Comparison of ENCODE assay signal across 23 mouse cellular contexts in the genomic region with DNA sequence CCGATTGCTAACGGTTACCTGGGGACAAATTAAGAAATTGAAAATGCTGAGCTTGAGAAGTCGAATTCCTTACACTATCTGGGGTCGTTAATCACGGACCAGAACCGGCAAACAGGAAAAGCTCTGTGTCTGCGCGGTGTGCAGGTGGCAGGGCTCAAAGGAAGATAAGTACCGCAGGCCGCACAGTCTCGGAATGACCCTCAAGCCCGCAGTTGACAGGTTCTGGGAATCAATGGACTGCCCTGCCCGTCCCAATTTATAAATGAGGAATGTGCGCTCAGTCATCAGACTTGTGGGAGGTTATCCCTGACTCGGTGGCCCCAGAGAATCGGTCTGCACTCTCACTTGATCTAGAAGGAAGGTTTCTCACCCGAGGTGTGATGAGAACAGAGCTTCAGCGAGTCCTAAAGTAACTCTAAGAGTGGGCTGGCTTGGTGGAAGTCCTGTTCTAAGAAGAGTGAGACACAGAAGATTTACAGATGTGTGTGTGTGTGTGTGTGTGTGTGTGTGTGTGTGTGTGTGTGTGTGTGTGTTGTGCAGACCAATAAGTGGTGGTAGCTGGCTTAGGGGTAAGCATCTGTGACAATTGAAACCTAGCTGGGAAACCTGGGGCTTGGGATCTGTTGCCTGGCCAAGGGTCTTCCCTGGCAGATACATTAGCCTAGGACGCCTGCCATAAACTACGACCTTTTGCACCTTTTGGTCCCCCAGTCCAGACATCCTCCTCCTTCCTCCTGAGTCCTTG. TPM values are rescaled to one million over a fixed set of nuclear protein-coding genes. Genes with fewer than 3 reads are reported as not detected.
DNase-seq lines count a peak whose midpoint lies in the region; ATAC-seq and TF ChIP-seq lines count a peak whose summit lies in the region.
"Had no signal": no experiment of that assay in that cellular context is flagged by ENCODE, and none has a peak within 500 bp of the region (broad histone marks: within the 10 kb centered on the region; RNA-seq: fewer than 3 reads in every experiment).

No protein-coding gene starts in this region.

- intact Hi-C loops in left cerebral cortex, adult 2 months (cut with DNase I), result no loop called here

- no peaks in the 10 kb centered on the region for H3K36me3 ChIP-seq in forebrain, embryonic 11.5 days (ENCODE audit: control insufficient read depth, insufficient read depth, low read length)
- no peaks in the 10 kb centered on the region for H3K36me3 ChIP-seq in forebrain, embryonic 16.5 days (ENCODE audit: control insufficient read depth, insufficient read depth)
- H3K36me3 ChIP-seq in midbrain, embryonic 11.5 days (ENCODE audit: control insufficient read depth, insufficient read depth, low read length), result no peaks in the 10 kb centered on the region
- H3K36me3 ChIP-seq in midbrain, embryonic 15.5 days (replicated peaks), result no peaks in the 10 kb centered on the region
- no peaks in the 10 kb centered on the region for H3K36me3 ChIP-seq in embryonic facial prominence, embryonic 15.5 days
- H3K36me3 ChIP-seq: heart, embryonic 15.5 days; kidney, embryonic 15.5 days; midbrain, embryonic 12.5 days; stomach, embryonic 15.5 days had no signal

- no peaks in the 10 kb centered on the region for H3K9me3 ChIP-seq in forebrain, embryonic 11.5 days (ENCODE audit: control insufficient read depth, low read length)
- H3K9me3 ChIP-seq in forebrain, embryonic 16.5 days (ENCODE audit: control insufficient read depth, low read length), result no peaks in the 10 kb centered on the region
- H3K9me3 ChIP-seq in midbrain, embryonic 11.5 days (ENCODE audit: control insufficient read depth, low read length), result no peaks in the 10 kb centered on the region
- no peaks in the 10 kb centered on the region for H3K9me3 ChIP-seq in midbrain, embryonic 15.5 days
- H3K9me3 ChIP-seq in embryonic facial prominence, embryonic 15.5 days (replicated peaks), result no peaks in the 10 kb centered on the region
- H3K9me3 ChIP-seq: forebrain, embryonic 13.5 days; heart, embryonic 15.5 days; kidney, embryonic 15.5 days; midbrain, embryonic 12.5 days; stomach, embryonic 15.5 days had no signal

- H3K4me1 ChIP-seq in forebrain, embryonic 11.5 days (replicated peaks; ENCODE audit: control insufficient read depth, insufficient read depth, low read length), result peaks cover 5% of the 10 kb centered on the region; the same call in 1 of the 2 replicates
- no peaks in the 10 kb centered on the region; the same call in 1 of the 2 replicates for H3K4me1 ChIP-seq in forebrain, embryonic 16.5 days (replicated peaks; ENCODE audit: control insufficient read depth, insufficient read depth, low read length)
- peaks cover 6% of the 10 kb centered on the region for H3K4me1 ChIP-seq in midbrain, embryonic 11.5 days (ENCODE audit: control insufficient read depth, insufficient read depth, low read length)
- H3K4me1 ChIP-seq in midbrain, embryonic 15.5 days, result peaks cover 5% of the 10 kb centered on the region; the same call in 1 of the 2 replicates
- H3K4me1 ChIP-seq in embryonic facial prominence, embryonic 15.5 days, result peaks cover 14% of the 10 kb centered on the region

- H3K27me3 ChIP-seq in forebrain, embryonic 11.5 days (ENCODE audit: control insufficient read depth, insufficient read depth, low read length), result peaks cover 91% of the 10 kb centered on the region
- peaks cover 91% of the 10 kb centered on the region for H3K27me3 ChIP-seq in forebrain, embryonic 16.5 days (replicated peaks; ENCODE audit: control insufficient read depth, insufficient read depth, low read length)
- H3K27me3 ChIP-seq in midbrain, embryonic 11.5 days (ENCODE audit: control insufficient read depth, insufficient read depth, low read length), result peaks cover 97% of the 10 kb centered on the region
- H3K27me3 ChIP-seq in midbrain, embryonic 15.5 days (replicated peaks), result peaks cover 86% of the 10 kb centered on the region
- peaks cover 88% of the 10 kb centered on the region for H3K27me3 ChIP-seq in embryonic facial prominence, embryonic 15.5 days

- no peak overlapping the region for H3K27ac ChIP-seq in forebrain, embryonic 11.5 days (ENCODE audit: low read depth, low read length)
- no peak overlapping the region for H3K27ac ChIP-seq in forebrain, embryonic 16.5 days (ENCODE audit: low read length)
- H3K27ac ChIP-seq in midbrain, embryonic 11.5 days (ENCODE audit: low read depth, low read length), result no peak overlapping the region
- H3K27ac ChIP-seq in midbrain, embryonic 15.5 days, result no peak overlapping the region
- peak overlapping the region; percentile 65; the same call in 1 of the 2 replicates for H3K27ac ChIP-seq in embryonic facial prominence, embryonic 15.5 days (replicated peaks)
- H3K27ac ChIP-seq in left cerebral cortex, adult 2 months, result no peak overlapping the region
- H3K27ac ChIP-seq: forebrain, embryonic 13.5 days; heart, embryonic 15.5 days; hindbrain, embryonic 14.5 days; kidney, embryonic 15.5 days; midbrain, embryonic 12.5 days; stomach, embryonic 15.5 days had no signal

- H3K9ac ChIP-seq in forebrain, embryonic 11.5 days (ENCODE audit: low read length), result no peak overlapping the region
- no peak overlapping the region for H3K9ac ChIP-seq in forebrain, embryonic 16.5 days (replicated peaks; ENCODE audit: low read depth, low read length)
- H3K9ac ChIP-seq in midbrain, embryonic 11.5 days (ENCODE audit: low read length), result no peak overlapping the region
- H3K9ac ChIP-seq in midbrain, embryonic 15.5 days, result no peak overlapping the region
- no peak overlapping the region for H3K9ac ChIP-seq in embryonic facial prominence, embryonic 15.5 days
- H3K9ac ChIP-seq: forebrain, embryonic 13.5 days; heart, embryonic 15.5 days; hindbrain, embryonic 14.5 days; kidney, embryonic 15.5 days; liver, postnatal 0 days; midbrain, embryonic 12.5 days; stomach, embryonic 15.5 days had no signal

- WGBS in forebrain, embryonic 11.5 days, result 1% methylated on average over 20 of the region's 20 CpGs
- under 1% methylated on average over 20 of the region's 20 CpGs for WGBS in forebrain, embryonic 16.5 days
- under 1% methylated on average over 20 of the region's 20 CpGs for WGBS in midbrain, embryonic 11.5 days
- 2% methylated on average over 20 of the region's 20 CpGs for WGBS in midbrain, embryonic 15.5 days
- WGBS in embryonic facial prominence, embryonic 15.5 days, result 18% methylated on average over 20 of the region's 20 CpGs

- H3K4me2 ChIP-seq in forebrain, embryonic 11.5 days (ENCODE audit: low read depth, low read length, severe bottlenecking), result no peak overlapping the region
- H3K4me2 ChIP-seq in forebrain, embryonic 16.5 days (ENCODE audit: low read length), result no peak overlapping the region
- no peak overlapping the region for H3K4me2 ChIP-seq in midbrain, embryonic 11.5 days
- H3K4me2 ChIP-seq in midbrain, embryonic 15.5 days, result no peak overlapping the region
- H3K4me2 ChIP-seq in embryonic facial prominence, embryonic 15.5 days (replicated peaks), result peak overlapping the region; percentile 51; the same call in 1 of the 2 replicates
- H3K4me2 ChIP-seq: forebrain, embryonic 13.5 days; heart, embryonic 15.5 days; hindbrain, embryonic 14.5 days; kidney, embryonic 15.5 days; midbrain, embryonic 12.5 days; stomach, embryonic 15.5 days had no signal

- TF ChIP-seq CTCF in left cerebral cortex, adult 2 months (IDR thresholded peaks at IDR 0.05), result no peak

- H3K4me3 ChIP-seq in forebrain, embryonic 11.5 days (ENCODE audit: low read depth, low read length), result no peak overlapping the region
- H3K4me3 ChIP-seq in forebrain, embryonic 16.5 days (replicated peaks; ENCODE audit: low read length), result no peak overlapping the region
- H3K4me3 ChIP-seq in midbrain, embryonic 11.5 days (ENCODE audit: low read depth, low read length), result no peak overlapping the region
- H3K4me3 ChIP-seq in midbrain, embryonic 15.5 days, result no peak overlapping the region
- peak overlapping the region; percentile 44 for H3K4me3 ChIP-seq in embryonic facial prominence, embryonic 15.5 days (replicated peaks)
- H3K4me3 ChIP-seq in left cerebral cortex, adult 2 months, result no peak overlapping the region
- H3K4me3 ChIP-seq: forebrain, embryonic 13.5 days; heart, embryonic 15.5 days; midbrain, embryonic 12.5 days; stomach, embryonic 15.5 days had no signal

- peak; percentile 47 for DNase-seq in forebrain, embryonic 11.5 days (ENCODE audit: low spot score)
- peak; percentile 93 for DNase-seq in midbrain, embryonic 11.5 days (ENCODE audit: low spot score, missing footprints)
- DNase-seq in thymus, postnatal 14 days, result no peak
- DNase-seq in left cerebral cortex, adult 2 months (ENCODE audit: extremely low spot score in 1 of 2, low spot score in 2 of 2), result no peak
- DNase-seq: adrenal gland, adult 2 months; cerebellum, adult 11 months; cerebellum, postnatal 14 days; layer of hippocampus, postnatal 36 days; left cerebral cortex, postnatal 4 days; liver, postnatal 0 days; lung, postnatal 36 days; spleen, adult 18-20 months had no signal

- ATAC-seq in forebrain, embryonic 11.5 days (replicated peaks; ENCODE audit: low FRiP score), result no peak
- ATAC-seq in forebrain, embryonic 16.5 days, result no peak
- no peak for ATAC-seq in midbrain, embryonic 11.5 days (ENCODE audit: low FRiP score)
- ATAC-seq in midbrain, embryonic 15.5 days (replicated peaks), result no peak
- ATAC-seq in embryonic facial prominence, embryonic 15.5 days (ENCODE audit: insufficient number of reproducible peaks, low FRiP score, low TSS enrichment, low read depth), result no peak
- ATAC-seq in monocyte, adult 5-6 weeks (replicated peaks; ENCODE audit: insufficient number of reproducible peaks, low FRiP score, low TSS enrichment, poor library complexity, severe bottlenecking), result no peak
- ATAC-seq: forebrain, embryonic 13.5 days; intestine, embryonic 16.5 days; liver, postnatal 0 days had no signal

RNA-seq across cellular contexts. Expression of gene Tbx15, which starts 0.7 kb away (rescaled TPM):
- polyA plus RNA-seq in forebrain, embryonic 11.5 days (2014; fragmentation: Nextera tagmentation; extraction: Ambion mirVana), result 3.2 and 3.8 TPM in 2 replicates
- polyA plus RNA-seq in forebrain, embryonic 16.5 days (2015; fragmentation: Nextera tagmentation; extraction: Ambion mirVana), result 0.73 and 0.79 TPM in 2 replicates
- 1.6 and 1.8 TPM in 2 replicates for polyA plus RNA-seq in midbrain, embryonic 11.5 days (2014; fragmentation: Nextera tagmentation; extraction: Ambion mirVana)
- polyA plus RNA-seq in midbrain, embryonic 15.5 days (2015; fragmentation: Nextera tagmentation; extraction: Ambion mirVana), result 0.61 and 0.69 TPM in 2 replicates
- 25.2 and 25.9 TPM in 2 replicates for polyA plus RNA-seq in embryonic facial prominence, embryonic 15.5 days (2015; fragmentation: Nextera tagmentation; extraction: Ambion mirVana)
- total RNA-seq in left cerebral cortex, adult 2 months (2021), result 1 to 10 TPM in 1 of 2 experiments, under 1 TPM in 1; 0.87 to 1.1 TPM
- 0.39 TPM in 1 of 3 replicates, not detected in the others for total RNA-seq in monocyte, adult 5-6 weeks (2017)

Comparison
In these comparisons a context has a peak if more than half of its experiments do, and no peak if none do; other contexts are left out.
1. DNase-seq: peak in forebrain, embryonic 11.5 days (single experiment) and midbrain, embryonic 11.5 days (single experiment); none in thymus, postnatal 14 days (single experiment) and left cerebral cortex, adult 2 months (0 of 2).